Mouse (Mus musculus) cerebellum, adult 9-10 months (tissue): ENCODE results near the gene Wdr47.
"Not testable (repeated sequence)": the region's sequence is repeated elsewhere in the genome, so short reads cannot be mapped to it uniquely, and the experiment has no call there.

Experiments
- DNase-seq: peaks from one replicate; pipeline ENCODE4 v3.0.0; 2022

Wdr47 gene

GRCm38 (mm10) chr3:108590786-108591529, at the start of gene Wdr47:
Gene Wdr47, plus strand, starts transcription at chr3:108591279.
- peak; percentile 93 for DNase-seq

GRCm38 (mm10) chr3:108542299-108542698, 48.8 kb upstream of the Wdr47 start:
- no peak for DNase-seq

- no peak for DNase-seq
Observed at GRCm38 (mm10) chr3:108554111-108554561, 36.9 kb upstream of the Wdr47 start.

- DNase-seq, result peak; percentile 96
Observed at GRCm38 (mm10) chr3:108554587-108555312, 36.3 kb upstream of the Wdr47 start.

GRCm38 (mm10) chr3:108557888-108558287, 33.2 kb upstream of the Wdr47 start:
- DNase-seq, result no peak

- DNase-seq, result peak; percentile 97
Observed at GRCm38 (mm10) chr3:108562133-108562730, 28.8 kb upstream of the Wdr47 start, which contains the start of gene Tmem167b. Gene Tmem167b, minus strand, starts transcription at chr3:108562466.

- DNase-seq, result no peak
Observed at GRCm38 (mm10) chr3:108562777-108563271, 28.3 kb upstream of the Wdr47 start.

GRCm38 (mm10) chr3:108563309-108563708, 27.8 kb upstream of the Wdr47 start:
- DNase-seq, result peak; percentile 85

GRCm38 (mm10) chr3:108567990-108568877, 22.8 kb upstream of the Wdr47 start:
- no peak for DNase-seq

- DNase-seq, result not testable (repeated sequence)
Observed at GRCm38 (mm10) chr3:108569636-108570035, 21.4 kb upstream of the Wdr47 start.

- DNase-seq, result no peak
Observed at GRCm38 (mm10) chr3:108570813-108571212, 20.3 kb upstream of the Wdr47 start.

GRCm38 (mm10) chr3:108571443-108572294, 19.4 kb upstream of the Wdr47 start, which contains the start of gene Taf13:
Gene Taf13, plus strand, starts transcription at chr3:108571698.
- DNase-seq, result peak; percentile 97

- DNase-seq, result no peak
Observed at GRCm38 (mm10) chr3:108572309-108573010, 18.6 kb upstream of the Wdr47 start.

GRCm38 (mm10) chr3:108574018-108574417, 17.1 kb upstream of the Wdr47 start:
- DNase-seq, result no peak

GRCm38 (mm10) chr3:108584580-108584979, 6.5 kb upstream of the Wdr47 start:
- DNase-seq, result no peak

- no peak for DNase-seq
Observed at GRCm38 (mm10) chr3:108588446-108588845, 2.6 kb upstream of the Wdr47 start.

- no peak for DNase-seq
Observed at GRCm38 (mm10) chr3:108591530-108592522, 747 bp downstream of the Wdr47 start.

GRCm38 (mm10) chr3:108608906-108609305, 17.8 kb downstream of the Wdr47 start:
- DNase-seq, result no peak

- peak; percentile 12 for DNase-seq
Observed at GRCm38 (mm10) chr3:108634761-108635160, 43.7 kb downstream of the Wdr47 start.
